Mouse (Mus musculus): ENCODE results near the gene Tmem42. TPM values are rescaled to one million over a fixed set of nuclear protein-coding genes. Genes with fewer than 3 reads are reported as not detected.

The Tmem42 gene
- polyA plus RNA-seq, 1 experiment, result 21.2 TPM

DNA sequence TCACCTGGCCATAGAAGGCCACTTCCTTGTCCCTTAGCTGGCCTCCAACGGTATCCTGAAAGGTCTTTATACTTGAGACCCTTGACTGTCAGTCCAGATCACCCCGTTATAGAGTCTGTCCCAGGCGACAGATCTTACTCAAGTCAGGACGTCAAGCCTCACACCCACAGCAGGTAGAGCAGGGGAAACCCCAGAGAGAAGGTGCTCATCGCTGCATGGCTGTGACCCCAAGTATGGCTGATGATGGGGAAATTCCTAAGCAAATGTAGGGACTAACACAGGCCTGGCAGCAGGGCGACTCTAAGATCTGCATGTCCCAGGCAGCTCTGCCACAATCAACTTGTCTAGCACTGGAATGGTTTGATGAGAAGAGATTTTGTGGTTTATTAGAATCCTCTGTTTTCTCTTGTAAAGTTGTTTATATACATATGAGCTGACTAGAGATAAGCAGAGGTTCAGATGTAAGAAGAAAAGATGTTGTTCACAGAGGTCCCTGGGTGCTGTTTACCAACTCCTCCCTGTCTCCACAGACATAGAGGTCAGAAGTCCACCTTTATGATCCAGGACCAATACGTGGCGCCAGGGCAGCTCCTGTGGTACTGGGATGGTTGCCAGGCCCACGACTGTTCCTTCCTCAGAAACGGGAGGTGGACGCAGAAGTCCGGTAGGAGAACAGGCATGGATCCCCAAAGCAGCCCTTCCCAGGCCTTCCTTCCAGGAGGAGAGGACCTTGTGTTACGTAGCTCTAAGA, 10.5 kb downstream of the Tmem42 start:
- H3K27me3 ChIP-seq (ENCODE audit: control insufficient read depth, insufficient read depth, low read length), result no peaks in the 10 kb centered on the region
- no peak overlapping the region for H3K27ac ChIP-seq (ENCODE audit: insufficient read depth, low read length)
- WGBS, result 63% methylated on average over 13 of the region's 13 CpGs
- no peaks in the 10 kb centered on the region for H3K4me1 ChIP-seq (ENCODE audit: control insufficient read depth, insufficient read depth, low read length)
- TF ChIP-seq POLR2A (IDR thresholded peaks at IDR 0.05; ENCODE audit: borderline replicate concordance, insufficient read depth, low read length) (no peak), CTCF (IDR thresholded peaks at IDR 0.05; ENCODE audit: borderline replicate concordance, insufficient read depth, low read depth, low read length) (no peak)
- no peak overlapping the region for H3K4me3 ChIP-seq (replicated peaks; ENCODE audit: insufficient read depth, low read depth, low read length)
- DNase-seq, result no peak

DNA sequence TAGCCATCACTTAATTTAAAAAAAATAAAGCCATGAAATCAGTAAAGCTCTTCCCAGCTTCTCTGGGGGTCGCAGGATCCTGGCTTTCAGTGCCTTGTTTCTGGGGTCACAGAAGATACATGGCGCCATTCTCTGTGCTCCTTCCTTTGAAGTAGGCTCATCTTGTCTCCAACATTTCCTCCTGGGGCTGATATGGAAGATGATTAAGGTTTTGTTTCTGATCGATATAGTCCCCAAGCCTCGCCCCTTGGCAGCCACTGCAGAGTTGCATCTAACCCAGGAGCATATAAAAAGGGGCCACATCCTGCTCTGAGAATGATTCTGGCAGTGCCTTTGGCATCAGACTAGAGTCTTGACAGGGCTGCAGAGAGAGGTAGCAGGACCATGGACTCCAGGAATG, 13.3 kb downstream of the Tmem42 start, which contains the start of gene Tgm4:
Tgm4 (plus strand) TSS at position 301 of the 400 bp plus-strand sequence.
- no peak for DNase-seq
- Histone ChIP-seq H3K4me3 (replicated peaks; ENCODE audit: insufficient read depth, low read depth, low read length) (no peak within 1 kb of the TSS), H3K27me3 (ENCODE audit: control insufficient read depth, insufficient read depth, low read length) (no peaks in the 10 kb centered on the region; the same call in 1 of the 2 replicates), H3K27ac (ENCODE audit: insufficient read depth, low read length) (no peak within 1 kb of the TSS), H3K4me1 (ENCODE audit: control insufficient read depth, insufficient read depth, low read length) (no peaks in the 10 kb centered on the region)
- no peak for TF ChIP-seq POLR2A (IDR thresholded peaks at IDR 0.05; ENCODE audit: borderline replicate concordance, insufficient read depth, low read length)
- no peak for TF ChIP-seq CTCF (IDR thresholded peaks at IDR 0.05; ENCODE audit: borderline replicate concordance, insufficient read depth, low read depth, low read length)
- WGBS, result 82% methylated on average over 4 of the region's 4 CpGs

DNA sequence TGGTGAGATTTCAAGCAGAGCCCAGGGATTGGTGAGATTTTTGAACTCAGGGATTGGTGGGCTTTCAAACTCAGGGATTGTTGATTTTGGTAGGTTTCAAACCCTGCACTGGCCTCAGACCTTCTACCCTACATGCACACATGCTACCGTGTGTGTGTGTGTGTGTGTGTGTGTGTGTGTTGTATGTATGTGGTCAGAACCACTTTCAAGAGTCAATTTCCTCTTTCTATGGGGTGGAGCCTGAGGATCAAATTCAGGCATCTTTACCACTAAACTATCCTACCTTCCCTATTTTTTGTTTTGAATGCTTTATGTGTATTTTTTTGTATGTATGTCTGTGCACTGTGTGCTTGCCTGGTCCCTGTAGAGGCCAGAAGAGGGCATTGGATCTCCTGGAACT, 26.5 kb downstream of the Tmem42 start:
- 100% methylated on average over 1 of the region's 1 CpGs for WGBS
- DNase-seq, result no peak
- no peak for TF ChIP-seq POLR2A (IDR thresholded peaks at IDR 0.05; ENCODE audit: borderline replicate concordance, insufficient read depth, low read length)
- TF ChIP-seq CTCF (IDR thresholded peaks at IDR 0.05; ENCODE audit: borderline replicate concordance, insufficient read depth, low read depth, low read length), result no peak
- Histone ChIP-seq H3K27me3 (ENCODE audit: control insufficient read depth, insufficient read depth, low read length) (no peaks in the 10 kb centered on the region), H3K27ac (ENCODE audit: insufficient read depth, low read length) (no peak overlapping the region), H3K4me3 (replicated peaks; ENCODE audit: insufficient read depth, low read depth, low read length) (no peak overlapping the region), H3K4me1 (ENCODE audit: control insufficient read depth, insufficient read depth, low read length) (no peaks in the 10 kb centered on the region)

GRCm38 (mm10) chr9:123058724-123059292, 37.7 kb downstream of the Tmem42 start:
- Histone ChIP-seq H3K27me3 (ENCODE audit: control insufficient read depth, insufficient read depth, low read length) (no peaks in the 10 kb centered on the region), H3K4me1 (ENCODE audit: control insufficient read depth, insufficient read depth, low read length) (no peaks in the 10 kb centered on the region), H3K27ac (ENCODE audit: insufficient read depth, low read length) (no peak overlapping the region), H3K4me3 (replicated peaks; ENCODE audit: insufficient read depth, low read depth, low read length) (no peak overlapping the region)
- no peak for TF ChIP-seq POLR2A (IDR thresholded peaks at IDR 0.05; ENCODE audit: borderline replicate concordance, insufficient read depth, low read length)
- no peak for TF ChIP-seq CTCF (IDR thresholded peaks at IDR 0.05; ENCODE audit: borderline replicate concordance, insufficient read depth, low read depth, low read length)
- no peak for DNase-seq

GRCm38 (mm10) chr9:123060172-123060571, 39.0 kb downstream of the Tmem42 start:
- TF ChIP-seq POLR2A (IDR thresholded peaks at IDR 0.05; ENCODE audit: borderline replicate concordance, insufficient read depth, low read length) (no peak), CTCF (IDR thresholded peaks at IDR 0.05; ENCODE audit: borderline replicate concordance, insufficient read depth, low read depth, low read length) (no peak)
- WGBS, result 89% methylated on average over 3 of the region's 3 CpGs
- H3K4me3 ChIP-seq (replicated peaks; ENCODE audit: insufficient read depth, low read depth, low read length), result no peak overlapping the region
- no peak overlapping the region for H3K27ac ChIP-seq (ENCODE audit: insufficient read depth, low read length)
- no peak for DNase-seq
- no peaks in the 10 kb centered on the region for H3K4me1 ChIP-seq (ENCODE audit: control insufficient read depth, insufficient read depth, low read length)
- H3K27me3 ChIP-seq (ENCODE audit: control insufficient read depth, insufficient read depth, low read length), result no peaks in the 10 kb centered on the region

Other genes with a start within 250 kb of the Tmem42 start
- 12.6 and 14.6 TPM in 2 replicates for gene Tcaim, start 215.8 kb upstream of the Tmem42 start, polyA plus RNA-seq (2012; rRNA removed)
- gene Gm35549, start 177.3 kb upstream of the Tmem42 start, polyA plus RNA-seq (2012; rRNA removed), result not detected in 2 replicates
- gene Zfp445, start 155.3 kb upstream of the Tmem42 start, polyA plus RNA-seq (2012; rRNA removed), result 158 and 183 TPM in 2 replicates
- 3.1 and 4.0 TPM in 2 replicates for gene Zkscan7, start 135.6 kb upstream of the Tmem42 start, polyA plus RNA-seq (2012; rRNA removed)
- gene Zfp105, start 98.3 kb upstream of the Tmem42 start, polyA plus RNA-seq (2012; rRNA removed), result 7.2 and 7.9 TPM in 2 replicates
- 14.2 and 17.1 TPM in 2 replicates for gene 1110059G10Rik, start 70.3 kb upstream of the Tmem42 start, polyA plus RNA-seq (2012; rRNA removed)
- gene Kif15, start 70.3 kb upstream of the Tmem42 start, polyA plus RNA-seq (2012; rRNA removed), result 0.51 and 0.62 TPM in 2 replicates
- gene Tgm4, start 13.4 kb downstream of the Tmem42 start, polyA plus RNA-seq (2012; rRNA removed), result 0.44 and 0.69 TPM in 2 replicates
- gene Zdhhc3, start 91.9 kb downstream of the Tmem42 start, polyA plus RNA-seq (2012; rRNA removed), result 83.4 and 85.9 TPM in 2 replicates
- gene Exosc7, start 91.9 kb downstream of the Tmem42 start, polyA plus RNA-seq (2012; rRNA removed), result 57.2 and 60.5 TPM in 2 replicates
- 15.4 and 15.7 TPM in 2 replicates for gene Clec3b, start 129.6 kb downstream of the Tmem42 start, polyA plus RNA-seq (2012; rRNA removed)
- gene Cdcp1, start 194.7 kb downstream of the Tmem42 start, polyA plus RNA-seq (2012; rRNA removed), result 0.05 and 0.06 TPM in 2 replicates
- 12.8 and 14.5 TPM in 2 replicates for gene Tmem158, start 239.4 kb downstream of the Tmem42 start, polyA plus RNA-seq (2012; rRNA removed)

Measured in cerebellum, adult 2 months (tissue).